Mouse (Mus musculus) neural tube, embryonic 15.5 days (tissue): ENCODE data around the gene Rgs4. TPM values are rescaled to one million over a fixed set of nuclear protein-coding genes. Genes with fewer than 3 reads are reported as not detected.

Source experiments
- polyA plus RNA-seq: library from polyadenylated mRNA; unstranded; fragments of >200 nt; fragmentation: Nextera tagmentation; extraction: Ambion mirVana; gene quantifications from 2 replicates; pipeline ENCODE4 v1.2.1, GENCODE M21; 2015

Rgs4 gene
- polyA plus RNA-seq, 1 experiment from 2014 or later: 99.2 TPM

Other genes with a start within 250 kb of the Rgs4 start
- 9.9 and 19.8 TPM in 2 replicates for gene Nuf2, start 216.2 kb downstream of the Rgs4 start, polyA plus RNA-seq
- 14.8 and 18.6 TPM in 2 replicates for gene Rgs5, start 92.1 kb downstream of the Rgs4 start, polyA plus RNA-seq
- 3.0 and 3.5 TPM in 2 replicates for gene Ccdc190, start 181.0 kb upstream of the Rgs4 start, polyA plus RNA-seq
- gene Hsd17b7, start 221.6 kb upstream of the Rgs4 start, polyA plus RNA-seq: 25.6 and 27.5 TPM in 2 replicates